Mouse (Mus musculus) embryonic facial prominence, embryonic 14.5 days (tissue): ENCODE measurements around the gene Dab1. TPM values are rescaled to one million over a fixed set of nuclear protein-coding genes. Genes with fewer than 3 reads are reported as not detected.

Experiments
- ATAC-seq: fragments of 200-750 bp; cut with Nextera tagmentation; 2 replicates; pipeline ENCODE4 v1.8.0; 2017; ENCODE audit warnings: low read depth, moderate number of reproducible peaks, moderate TSS enrichment
- DNase-seq: peaks from one replicate; pipeline ENCODE4 v3.0.0-alpha.2; 2015; ENCODE audit warnings: low spot score
- H3K27ac ChIP-seq: fragments of 300-500 bp; sonication (generic); replicated peaks from 2 replicates; pipeline ENCODE4 v1.5.1; 2014; ENCODE audit warnings: low read depth, mild to moderate bottlenecking, low read length, moderate library complexity
- H3K27me3 ChIP-seq: fragments of 300-500 bp; sonication (generic); replicated peaks from 2 replicates; pipeline ENCODE4 v1.6.1; 2014; ENCODE audit warnings: low read length; ENCODE audit not compliant: control insufficient read depth, insufficient read depth
- H3K36me3 ChIP-seq: fragments of 300-500 bp; sonication (generic); 2 replicates; pipeline ENCODE4 v1.6.1; 2014; ENCODE audit warnings: low read length, mixed read lengths; ENCODE audit not compliant: control insufficient read depth, insufficient read depth
- H3K4me1 ChIP-seq: fragments of 300-500 bp; sonication (generic); 2 replicates; pipeline ENCODE4 v1.6.1; 2014; ENCODE audit warnings: antibody characterized with exemption, low read length; ENCODE audit not compliant: control insufficient read depth, insufficient read depth
- H3K4me2 ChIP-seq: fragments of 300-500 bp; sonication (generic); 2 replicates; pipeline ENCODE4 v1.6.1; 2014; ENCODE audit warnings: low read depth, mild to moderate bottlenecking, low read length, moderate library complexity, mixed read lengths
- H3K4me3 ChIP-seq: fragments of 300-500 bp; sonication (generic); 2 replicates; pipeline ENCODE4 v1.5.1; 2014; ENCODE audit warnings: low read depth, mild to moderate bottlenecking, low read length
- H3K9ac ChIP-seq: fragments of 300-500 bp; sonication (generic); 2 replicates; pipeline ENCODE4 v1.6.1; 2014; ENCODE audit warnings: low read depth, mild to moderate bottlenecking, low read length, moderate library complexity, mixed read lengths
- H3K9me3 ChIP-seq: fragments of 300-500 bp; sonication (generic); 2 replicates; pipeline ENCODE4 v1.6.1; 2016; ENCODE audit warnings: low read length; ENCODE audit not compliant: control insufficient read depth
- WGBS: fragments of 180-500 bp; shearing (Covaris S2); extraction: QIAGEN DNeasy Blood & Tissue Kit; methylation state at CpG from one replicate; pipeline ENCODE4 v1.1.7; 2014; 5-methylcytosine and 5-hydroxymethylcytosine counted together
- polyA plus RNA-seq: library from polyadenylated mRNA; unstranded; fragments of >200 nt; fragmentation: Nextera tagmentation; extraction: Ambion mirVana; gene quantifications from 2 replicates; pipeline ENCODE4 v1.2.1, GENCODE M21; 2014

The Dab1 gene
- polyA plus RNA-seq = 7.5 and 11.0 TPM in 2 replicates

- DNase-seq (peak; percentile 32), ATAC-seq (no peak)
- Histone ChIP-seq H3K4me1 (0 out of 2 replicates have a peak, but pooled peaks cover 9% of the 10 kb centered on the region), H3K4me2 (peak within 1 kb of the TSS; percentile 62), H3K9me3 (no peaks in the 10 kb centered on the region), H3K4me3 (peak within 1 kb of the TSS; percentile 40), H3K27ac (no peak within 1 kb of the TSS), H3K9ac (no peak within 1 kb of the TSS), H3K36me3 (no peaks in the 10 kb centered on the region), H3K27me3 (peaks cover 58% of the 10 kb centered on the region)
- WGBS = 2% methylated on average over 16 of the region's 41 CpGs
Measured at GRCm38 (mm10) chr4:103619321-103619945, at the start of gene Dab1. Dab1 (plus strand) TSS chr4:103619359.

GRCm38 (mm10) chr4:103571721-103572352 lies 47.3 kb upstream of the Dab1 start:
- no peaks in the 10 kb centered on the region for H3K9me3 ChIP-seq
- H3K4me3 ChIP-seq = no peak overlapping the region
- no peaks in the 10 kb centered on the region for H3K4me1 ChIP-seq
- ATAC-seq (no peak), DNase-seq (peak; percentile 67)
- H3K36me3 ChIP-seq = no peaks in the 10 kb centered on the region
- H3K4me2 ChIP-seq = no peak overlapping the region
- WGBS = 66% methylated on average over 4 of the region's 4 CpGs
- no peak overlapping the region for H3K9ac ChIP-seq
- H3K27ac ChIP-seq = no peak overlapping the region
- H3K27me3 ChIP-seq = no peaks in the 10 kb centered on the region

GRCm38 (mm10) chr4:103575556-103575955 lies 43.6 kb upstream of the Dab1 start:
- H3K4me2 ChIP-seq = no peak overlapping the region
- H3K4me1 ChIP-seq = no peaks in the 10 kb centered on the region
- no peaks in the 10 kb centered on the region for H3K27me3 ChIP-seq
- no peaks in the 10 kb centered on the region for H3K9me3 ChIP-seq
- no peak overlapping the region for H3K4me3 ChIP-seq
- no peak overlapping the region for H3K27ac ChIP-seq
- WGBS = 88% methylated on average over 2 of the region's 2 CpGs
- ATAC-seq (no peak), DNase-seq (no peak)
- H3K9ac ChIP-seq = no peak overlapping the region
- no peaks in the 10 kb centered on the region for H3K36me3 ChIP-seq

- DNase-seq (no peak), ATAC-seq (no peak)
- Histone ChIP-seq H3K27me3 (no peaks in the 10 kb centered on the region), H3K9me3 (no peaks in the 10 kb centered on the region), H3K4me1 (no peaks in the 10 kb centered on the region), H3K4me2 (no peak overlapping the region), H3K36me3 (no peaks in the 10 kb centered on the region), H3K27ac (no peak overlapping the region), H3K9ac (no peak overlapping the region), H3K4me3 (no peak overlapping the region)
- 81% methylated on average over 6 of the region's 6 CpGs for WGBS
Measured at GRCm38 (mm10) chr4:103576305-103576704, 42.9 kb upstream of the Dab1 start.

DNA sequence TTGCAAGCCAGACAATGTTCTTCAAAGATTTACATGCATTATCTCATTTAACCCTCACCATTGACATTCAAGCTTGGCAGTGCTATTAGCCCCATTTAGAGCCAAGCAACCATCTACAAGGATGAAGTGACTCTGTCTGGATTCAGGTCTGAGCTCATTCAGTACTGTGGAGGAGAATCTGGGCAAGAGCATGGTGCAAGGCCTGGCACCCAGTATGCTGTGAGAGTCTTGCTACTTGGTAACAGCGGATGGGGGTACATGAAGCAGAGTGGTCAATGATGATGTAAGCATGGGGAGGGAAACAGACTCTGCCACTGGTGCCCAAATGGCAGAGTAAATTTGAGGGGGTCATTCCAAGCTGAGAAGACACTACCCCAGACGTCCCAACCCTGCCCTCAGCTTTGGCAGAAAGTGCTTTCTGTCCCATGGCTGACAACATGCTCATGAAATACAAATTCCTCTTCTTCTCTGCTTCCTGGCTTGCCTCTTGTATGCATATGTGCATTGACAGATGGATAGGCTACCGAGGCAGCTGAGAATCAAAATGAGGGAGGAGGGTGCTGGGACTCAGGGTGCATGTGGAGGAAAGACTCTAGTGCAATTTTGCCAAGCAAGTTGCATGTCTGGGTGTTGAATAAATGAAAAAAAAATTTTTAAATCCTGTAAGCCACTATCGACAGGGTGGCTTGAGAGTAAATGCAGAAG lies 41.9 kb upstream of the Dab1 start:
- Histone ChIP-seq H3K9ac (no peak overlapping the region), H3K4me3 (no peak overlapping the region), H3K27ac (no peak overlapping the region), H3K36me3 (no peaks in the 10 kb centered on the region), H3K9me3 (no peaks in the 10 kb centered on the region), H3K4me2 (no peak overlapping the region), H3K4me1 (no peaks in the 10 kb centered on the region), H3K27me3 (no peaks in the 10 kb centered on the region)
- 66% methylated on average over 4 of the region's 4 CpGs for WGBS
- DNase-seq (no peak), ATAC-seq (no peak)

GRCm38 (mm10) chr4:103577821-103578220 lies 41.3 kb upstream of the Dab1 start:
- no peaks in the 10 kb centered on the region for H3K9me3 ChIP-seq
- ATAC-seq (no peak), DNase-seq (no peak)
- 72% methylated on average over 7 of the region's 7 CpGs for WGBS
- H3K9ac ChIP-seq = no peak overlapping the region
- no peaks in the 10 kb centered on the region for H3K36me3 ChIP-seq
- H3K4me1 ChIP-seq = no peaks in the 10 kb centered on the region
- H3K4me2 ChIP-seq = no peak overlapping the region
- H3K4me3 ChIP-seq = no peak overlapping the region
- no peak overlapping the region for H3K27ac ChIP-seq
- H3K27me3 ChIP-seq = no peaks in the 10 kb centered on the region

DNA sequence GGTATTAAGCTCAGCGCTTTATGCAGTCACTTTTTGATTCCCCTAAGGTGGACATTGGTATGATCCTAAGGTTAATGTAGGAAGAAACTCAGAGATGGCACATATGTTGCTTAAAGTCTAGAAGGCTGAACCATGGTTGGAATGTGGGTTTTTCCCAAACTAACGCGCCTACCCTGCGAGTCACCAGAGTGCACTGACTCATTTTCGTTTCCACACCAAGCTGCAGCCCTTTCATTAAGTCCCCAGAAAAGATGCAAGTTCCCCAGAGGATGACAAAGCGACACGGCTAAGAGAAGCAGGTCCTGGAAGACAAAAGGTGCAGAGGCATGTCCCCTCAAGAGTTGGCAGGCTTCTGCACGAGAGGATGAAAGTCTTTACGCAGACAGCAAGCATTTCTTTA lies 39.1 kb upstream of the Dab1 start:
- ATAC-seq = no peak
- no peak overlapping the region for H3K27ac ChIP-seq
- DNase-seq = no peak
- H3K4me3 ChIP-seq = no peak overlapping the region
- H3K36me3 ChIP-seq = no peaks in the 10 kb centered on the region
- no peaks in the 10 kb centered on the region for H3K27me3 ChIP-seq
- no peak overlapping the region for H3K9ac ChIP-seq
- H3K9me3 ChIP-seq = no peaks in the 10 kb centered on the region
- 80% methylated on average over 9 of the region's 9 CpGs for WGBS
- no peak overlapping the region for H3K4me2 ChIP-seq
- H3K4me1 ChIP-seq = no peaks in the 10 kb centered on the region

- 76% methylated on average over 3 of the region's 3 CpGs for WGBS
- ATAC-seq (no peak), DNase-seq (no peak)
- Histone ChIP-seq H3K27me3 (peaks cover 32% of the 10 kb centered on the region), H3K4me2 (no peak overlapping the region), H3K4me3 (no peak overlapping the region), H3K9me3 (no peaks in the 10 kb centered on the region), H3K36me3 (no peaks in the 10 kb centered on the region), H3K4me1 (0 out of 2 replicates have a peak, but pooled peaks cover 6% of the 10 kb centered on the region), H3K27ac (no peak overlapping the region), H3K9ac (no peak overlapping the region)
Measured at GRCm38 (mm10) chr4:103615011-103615410, 4.1 kb upstream of the Dab1 start.
